Mouse (Mus musculus) neural tube, embryonic 11.5 days (tissue): ENCODE measurements around the gene Ppara. TPM values are rescaled to one million over a fixed set of nuclear protein-coding genes. Genes with fewer than 3 reads are reported as not detected.

Experiments
- ATAC-seq: fragments of 200-750 bp; cut with Nextera tagmentation; 2 replicates; pipeline ENCODE4 v1.8.0; 2017; ENCODE audit warnings: moderate number of reproducible peaks, mild to moderate bottlenecking, moderate TSS enrichment, moderate library complexity; ENCODE audit not compliant: insufficient read depth, low FRiP score, low TSS enrichment
- DNase-seq: peaks from one replicate; pipeline ENCODE4 v3.0.0-alpha.2; 2015; ENCODE audit warnings: low spot score
- H3K27ac ChIP-seq: fragments of 300-500 bp; sonication (generic); 2 replicates; pipeline ENCODE4 v1.5.1; 2014; ENCODE audit warnings: low read depth, mild to moderate bottlenecking, low read length
- H3K27me3 ChIP-seq: fragments of 300-500 bp; sonication (generic); 2 replicates; pipeline ENCODE4 v1.6.1; 2014; ENCODE audit warnings: mild to moderate bottlenecking, low read length, mixed read lengths; ENCODE audit not compliant: control insufficient read depth, insufficient read depth
- H3K36me3 ChIP-seq: fragments of 300-500 bp; sonication (generic); 2 replicates; pipeline ENCODE4 v1.6.1; 2014; ENCODE audit warnings: mild to moderate bottlenecking, low read length, moderate library complexity, mixed read lengths; ENCODE audit not compliant: control insufficient read depth, insufficient read depth
- H3K4me1 ChIP-seq: fragments of 300-500 bp; sonication (generic); 2 replicates; pipeline ENCODE4 v1.6.1; 2014; ENCODE audit warnings: low read length, mixed read lengths; ENCODE audit not compliant: control insufficient read depth, insufficient read depth
- H3K4me2 ChIP-seq: fragments of 300-500 bp; sonication (generic); 2 replicates; pipeline ENCODE4 v1.6.1; 2014; ENCODE audit warnings: low read depth, mild to moderate bottlenecking, moderate library complexity
- H3K4me3 ChIP-seq: fragments of 300-500 bp; sonication (generic); 2 replicates; pipeline ENCODE4 v1.5.1; 2014; ENCODE audit warnings: low read depth, low read length
- H3K9ac ChIP-seq: fragments of 300-500 bp; sonication (generic); 2 replicates; pipeline ENCODE4 v1.6.1; 2014; ENCODE audit warnings: mild to moderate bottlenecking, low read length
- H3K9me3 ChIP-seq: fragments of 300-500 bp; sonication (generic); 2 replicates; pipeline ENCODE4 v1.6.1; 2016; ENCODE audit warnings: low read length; ENCODE audit not compliant: control insufficient read depth
- WGBS: fragments of 180-500 bp; shearing (Covaris S2); extraction: QIAGEN DNeasy Blood & Tissue Kit; methylation state at CpG from one replicate; pipeline ENCODE4 v1.1.7; 2014; 5-methylcytosine and 5-hydroxymethylcytosine counted together
- polyA plus RNA-seq: library from polyadenylated mRNA; unstranded; fragments of >200 nt; fragmentation: Nextera tagmentation; extraction: Ambion mirVana; gene quantifications from 2 replicates; pipeline ENCODE4 v1.2.1, GENCODE M21; 2014

Gene Ppara
- polyA plus RNA-seq, 1 experiment from 2014 or later = 0.25 TPM

GRCm38 (mm10) chr15:85749141-85749540 lies 14.4 kb downstream of the Ppara start:
- ATAC-seq (no peak), DNase-seq (no peak)
- WGBS = 92% methylated on average over 9 of the region's 9 CpGs
- no peak overlapping the region for H3K4me2 ChIP-seq
- H3K36me3 ChIP-seq = no peaks in the 10 kb centered on the region
- no peak overlapping the region for H3K9ac ChIP-seq
- H3K4me1 ChIP-seq = no peaks in the 10 kb centered on the region
- no peak overlapping the region for H3K27ac ChIP-seq
- no peaks in the 10 kb centered on the region for H3K9me3 ChIP-seq
- no peak overlapping the region for H3K4me3 ChIP-seq
- no peaks in the 10 kb centered on the region for H3K27me3 ChIP-seq

GRCm38 (mm10) chr15:85750115-85750514 lies 15.3 kb downstream of the Ppara start:
- no peak overlapping the region for H3K4me3 ChIP-seq
- H3K27me3 ChIP-seq = no peaks in the 10 kb centered on the region
- H3K9me3 ChIP-seq = no peaks in the 10 kb centered on the region
- WGBS = 84% methylated on average over 5 of the region's 5 CpGs
- no peak overlapping the region for H3K4me2 ChIP-seq
- no peak for ATAC-seq
- no peaks in the 10 kb centered on the region for H3K36me3 ChIP-seq
- no peak overlapping the region for H3K27ac ChIP-seq
- H3K9ac ChIP-seq = no peak overlapping the region
- no peak for DNase-seq
- no peaks in the 10 kb centered on the region for H3K4me1 ChIP-seq

GRCm38 (mm10) chr15:85752655-85753054 lies 17.9 kb downstream of the Ppara start:
- ATAC-seq (no peak), DNase-seq (no peak)
- no peaks in the 10 kb centered on the region for H3K36me3 ChIP-seq
- H3K9me3 ChIP-seq = no peaks in the 10 kb centered on the region
- H3K27me3 ChIP-seq = no peaks in the 10 kb centered on the region
- no peak overlapping the region for H3K4me2 ChIP-seq
- WGBS = 71% methylated on average over 2 of the region's 2 CpGs
- H3K4me1 ChIP-seq = no peaks in the 10 kb centered on the region
- H3K27ac ChIP-seq = no peak overlapping the region
- H3K9ac ChIP-seq = no peak overlapping the region
- no peak overlapping the region for H3K4me3 ChIP-seq

- Histone ChIP-seq H3K9me3 (no peaks in the 10 kb centered on the region), H3K27ac (no peak overlapping the region), H3K4me2 (no peak overlapping the region), H3K36me3 (no peaks in the 10 kb centered on the region), H3K4me1 (no peaks in the 10 kb centered on the region), H3K27me3 (no peaks in the 10 kb centered on the region), H3K9ac (no peak overlapping the region), H3K4me3 (no peak overlapping the region)
- DNase-seq (no peak), ATAC-seq (no peak)
- WGBS = 100% methylated on average over 1 of the region's 1 CpGs
Measured at GRCm38 (mm10) chr15:85754033-85754650, 19.4 kb downstream of the Ppara start.

GRCm38 (mm10) chr15:85755214-85755613 lies 20.4 kb downstream of the Ppara start:
- Histone ChIP-seq H3K4me1 (no peaks in the 10 kb centered on the region), H3K27me3 (no peaks in the 10 kb centered on the region), H3K27ac (no peak overlapping the region), H3K4me2 (no peak overlapping the region), H3K36me3 (no peaks in the 10 kb centered on the region), H3K9ac (no peak overlapping the region), H3K9me3 (no peaks in the 10 kb centered on the region), H3K4me3 (no peak overlapping the region)
- DNase-seq (no peak), ATAC-seq (no peak)
- 67% methylated on average over 6 of the region's 6 CpGs for WGBS

- no peak overlapping the region for H3K4me2 ChIP-seq
- no peak for DNase-seq
- no peaks in the 10 kb centered on the region for H3K4me1 ChIP-seq
- no peaks in the 10 kb centered on the region for H3K27me3 ChIP-seq
- no peaks in the 10 kb centered on the region for H3K9me3 ChIP-seq
- no peaks in the 10 kb centered on the region for H3K36me3 ChIP-seq
- H3K4me3 ChIP-seq = no peak overlapping the region
- no peak for ATAC-seq
- 90% methylated on average over 7 of the region's 7 CpGs for WGBS
- no peak overlapping the region for H3K27ac ChIP-seq
- no peak overlapping the region for H3K9ac ChIP-seq
Measured at GRCm38 (mm10) chr15:85756611-85757010, 21.8 kb downstream of the Ppara start.

GRCm38 (mm10) chr15:85757768-85758167 lies 23.0 kb downstream of the Ppara start:
- ATAC-seq = no peak
- WGBS = 93% methylated on average over 3 of the region's 3 CpGs
- no peaks in the 10 kb centered on the region for H3K27me3 ChIP-seq

GRCm38 (mm10) chr15:85762761-85763160 lies 28.0 kb downstream of the Ppara start:
- Histone ChIP-seq H3K27ac (no peak overlapping the region), H3K4me2 (no peak overlapping the region), H3K4me1 (no peaks in the 10 kb centered on the region), H3K9ac (no peak overlapping the region), H3K9me3 (no peaks in the 10 kb centered on the region), H3K4me3 (no peak overlapping the region), H3K27me3 (no peaks in the 10 kb centered on the region), H3K36me3 (no peaks in the 10 kb centered on the region)
- DNase-seq (no peak), ATAC-seq (no peak)
- 83% methylated on average over 4 of the region's 4 CpGs for WGBS

More at GRCm38 (mm10) chr15:85757768-85758167, 23.0 kb downstream of the Ppara start:
- Histone ChIP-seq H3K4me2 (no peak overlapping the region), H3K36me3 (no peaks in the 10 kb centered on the region), H3K27ac (no peak overlapping the region), H3K9me3 (no peaks in the 10 kb centered on the region), H3K9ac (no peak overlapping the region), H3K4me1 (no peaks in the 10 kb centered on the region), H3K4me3 (no peak overlapping the region)
- no peak for DNase-seq

GRCm38 (mm10) chr15:85765022-85765421 lies 30.2 kb downstream of the Ppara start:
- H3K36me3 ChIP-seq = no peaks in the 10 kb centered on the region
- H3K27ac ChIP-seq = no peak overlapping the region
- no peaks in the 10 kb centered on the region for H3K9me3 ChIP-seq
- H3K27me3 ChIP-seq = no peaks in the 10 kb centered on the region
- no peak overlapping the region for H3K9ac ChIP-seq
- ATAC-seq = no peak
- H3K4me1 ChIP-seq = no peaks in the 10 kb centered on the region
- DNase-seq = no peak
- WGBS = 51% methylated on average over 3 of the region's 3 CpGs
- H3K4me3 ChIP-seq = no peak overlapping the region
- H3K4me2 ChIP-seq = no peak overlapping the region
